Comparison of ENCODE assay signal across 8 mouse cellular contexts in the genomic region with DNA sequence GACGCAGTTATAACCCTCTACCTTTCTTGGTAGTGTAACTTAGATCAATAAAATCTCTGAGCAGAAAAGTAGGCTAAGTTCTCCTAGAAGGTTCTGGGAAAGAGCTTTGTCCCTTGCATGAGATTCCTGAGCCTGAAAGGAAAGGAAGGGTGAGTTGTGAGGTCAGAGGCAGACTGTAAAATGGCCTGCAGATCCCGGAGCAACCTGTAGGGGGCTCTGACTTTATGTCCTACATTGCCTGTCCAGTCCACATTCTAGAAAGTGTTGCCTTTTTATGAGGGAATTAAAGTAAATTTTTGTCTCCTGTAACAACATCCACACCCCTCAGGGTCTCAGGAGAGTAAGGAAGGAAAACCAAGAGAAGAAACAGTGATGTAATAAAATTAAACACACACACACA.
A peak's percentile ranks its signal among the peaks of the same experiment; 100 is the strongest.
DNase-seq lines count a peak whose midpoint lies in the region; ATAC-seq and TF ChIP-seq lines count a peak whose summit lies in the region.

No protein-coding gene starts in this region.

- H3K4me3 ChIP-seq in forebrain, postnatal 0 days (ENCODE audit: low read depth, low read length), result no peak overlapping the region
- no peak overlapping the region for H3K4me3 ChIP-seq in forebrain, embryonic 15.5 days
- no peak overlapping the region for H3K4me3 ChIP-seq in midbrain, embryonic 14.5 days (replicated peaks; ENCODE audit: low read depth, low read length)
- no peak overlapping the region for H3K4me3 ChIP-seq in midbrain, embryonic 10.5 days
- no peak overlapping the region for H3K4me3 ChIP-seq in thymus, adult 2 months (ENCODE audit: control insufficient read depth, insufficient read depth, low read length)

- TF ChIP-seq POLR2A in thymus, adult 2 months (IDR thresholded peaks at IDR 0.05; ENCODE audit: control insufficient read depth, extremely low read depth, insufficient read depth, low read length, poor library complexity), result no peak

- no peaks in the 10 kb centered on the region for H3K27me3 ChIP-seq in forebrain, postnatal 0 days (ENCODE audit: insufficient read depth, low read length)
- no peaks in the 10 kb centered on the region for H3K27me3 ChIP-seq in forebrain, embryonic 15.5 days
- no peaks in the 10 kb centered on the region for H3K27me3 ChIP-seq in midbrain, embryonic 14.5 days (ENCODE audit: control insufficient read depth, insufficient read depth, low read length)
- no peaks in the 10 kb centered on the region for H3K27me3 ChIP-seq in midbrain, embryonic 10.5 days (ENCODE audit: low read depth, poor library complexity, severe bottlenecking)
- no peaks in the 10 kb centered on the region for H3K27me3 ChIP-seq in thymus, adult 2 months (ENCODE audit: control insufficient read depth, insufficient read depth, low read length)

- no peak overlapping the region for H3K4me2 ChIP-seq in forebrain, postnatal 0 days (ENCODE audit: low read depth)
- H3K4me2 ChIP-seq in forebrain, embryonic 15.5 days (replicated peaks), result no peak overlapping the region
- no peak overlapping the region for H3K4me2 ChIP-seq in midbrain, embryonic 14.5 days (ENCODE audit: low read length)

- WGBS in forebrain, postnatal 0 days, result 64% methylated on average over 2 of the region's 2 CpGs
- WGBS in forebrain, embryonic 15.5 days, result 75% methylated on average over 2 of the region's 2 CpGs
- WGBS in midbrain, embryonic 14.5 days, result 78% methylated on average over 2 of the region's 2 CpGs
- WGBS in midbrain, embryonic 10.5 days, result 73% methylated on average over 2 of the region's 2 CpGs
- WGBS in thymus, adult 2 months, result 66% methylated on average over 2 of the region's 2 CpGs

- peak; percentile 27; the same call in 1 of the 2 replicates for TF ChIP-seq CTCF in forebrain, postnatal 0 days (IDR thresholded peaks at IDR 0.05; ENCODE audit: low read depth)
- no peak for TF ChIP-seq CTCF in thymus, adult 2 months (IDR thresholded peaks at IDR 0.05; ENCODE audit: borderline replicate concordance, control insufficient read depth, extremely low read depth, insufficient read depth, low read length, poor library complexity)

- no peak overlapping the region for H3K9ac ChIP-seq in forebrain, postnatal 0 days
- no peak overlapping the region for H3K9ac ChIP-seq in forebrain, embryonic 15.5 days (replicated peaks)
- H3K9ac ChIP-seq in midbrain, embryonic 14.5 days (replicated peaks; ENCODE audit: low read length), result no peak overlapping the region

- no peak for ATAC-seq in forebrain, postnatal 0 days
- no peak for ATAC-seq in forebrain, embryonic 15.5 days (replicated peaks)
- no peak for ATAC-seq in midbrain, embryonic 14.5 days (ENCODE audit: low FRiP score, low TSS enrichment)
- ATAC-seq in megakaryocyte progenitor cell, adult 5-6 weeks (replicated peaks; ENCODE audit: poor library complexity), result peak; percentile 42; the same call in 1 of the 2 replicates

- H3K36me3 ChIP-seq in forebrain, postnatal 0 days (ENCODE audit: insufficient read depth), result no peaks in the 10 kb centered on the region
- H3K36me3 ChIP-seq in forebrain, embryonic 15.5 days, result no peaks in the 10 kb centered on the region
- no peaks in the 10 kb centered on the region for H3K36me3 ChIP-seq in midbrain, embryonic 14.5 days (ENCODE audit: control insufficient read depth, insufficient read depth, low read length)
- H3K36me3 ChIP-seq in midbrain, embryonic 10.5 days, result no peaks in the 10 kb centered on the region
- no peaks in the 10 kb centered on the region for H3K36me3 ChIP-seq in thymus, adult 2 months (ENCODE audit: control insufficient read depth, insufficient read depth, low read length)

- H3K4me1 ChIP-seq in forebrain, postnatal 0 days (ENCODE audit: insufficient read depth), result no peaks in the 10 kb centered on the region
- no peaks in the 10 kb centered on the region for H3K4me1 ChIP-seq in forebrain, embryonic 15.5 days
- H3K4me1 ChIP-seq in midbrain, embryonic 14.5 days (ENCODE audit: control insufficient read depth, insufficient read depth, low read length), result no peaks in the 10 kb centered on the region
- no peaks in the 10 kb centered on the region for H3K4me1 ChIP-seq in midbrain, embryonic 10.5 days
- H3K4me1 ChIP-seq in thymus, adult 2 months (replicated peaks; ENCODE audit: control insufficient read depth, insufficient read depth, low read length), result no peaks in the 10 kb centered on the region

- no peak overlapping the region for H3K27ac ChIP-seq in forebrain, postnatal 0 days (ENCODE audit: low read depth, low read length)
- no peak overlapping the region for H3K27ac ChIP-seq in forebrain, embryonic 15.5 days (replicated peaks)
- no peak overlapping the region for H3K27ac ChIP-seq in midbrain, embryonic 14.5 days (replicated peaks; ENCODE audit: low read depth, low read length)
- no peak overlapping the region for H3K27ac ChIP-seq in midbrain, embryonic 10.5 days (replicated peaks)
- no peak overlapping the region for H3K27ac ChIP-seq in thymus, adult 2 months (ENCODE audit: control insufficient read depth, insufficient read depth, low read length)

- DNase-seq in forebrain, postnatal 0 days, result no peak
- peak; percentile 8 for DNase-seq in midbrain, embryonic 14.5 days
- no peak for DNase-seq in midbrain, embryonic 10.5 days (ENCODE audit: low spot score)
- DNase-seq in adrenal gland, postnatal 10 days, result peak; percentile 46
- no peak for DNase-seq in thymus, adult 2 months
- DNase-seq in frontal cortex, postnatal 14 days (ENCODE audit: low spot score in 2 of 2), result no peak

- no peaks in the 10 kb centered on the region for H3K9me3 ChIP-seq in forebrain, postnatal 0 days (ENCODE audit: low read length)
- no peaks in the 10 kb centered on the region for H3K9me3 ChIP-seq in forebrain, embryonic 15.5 days
- H3K9me3 ChIP-seq in midbrain, embryonic 14.5 days (ENCODE audit: control insufficient read depth, low read length), result no peaks in the 10 kb centered on the region
- H3K9me3 ChIP-seq in midbrain, embryonic 10.5 days (replicated peaks), result no peaks in the 10 kb centered on the region

Comparison
In these comparisons a context has a peak if more than half of its experiments do, and no peak if none do; other contexts are left out.
1. DNase-seq: peak in midbrain, embryonic 14.5 days (single experiment) and adrenal gland, postnatal 10 days (single experiment); none in forebrain, postnatal 0 days (single experiment), midbrain, embryonic 10.5 days (single experiment), thymus, adult 2 months (single experiment) and frontal cortex, postnatal 14 days (0 of 2).